Mouse (Mus musculus): ENCODE results near the gene Psme4. TPM values are rescaled to one million over a fixed set of nuclear protein-coding genes. Genes with fewer than 3 reads are reported as not detected.
A peak's percentile ranks its signal among the peaks of the same experiment; 100 is the strongest.

Psme4 gene
- polyA plus RNA-seq, 1 experiment from 2014 or later = 17.6 TPM

- H3K27me3 ChIP-seq = no peaks in the 10 kb centered on the region
- no peak overlapping the region for H3K9ac ChIP-seq
- no peak overlapping the region for H3K27ac ChIP-seq
- no peaks in the 10 kb centered on the region for H3K4me1 ChIP-seq
- H3K4me3 ChIP-seq = no peak overlapping the region
- no peaks in the 10 kb centered on the region for H3K36me3 ChIP-seq
- no peak overlapping the region for H3K4me2 ChIP-seq
- 80% methylated on average over 1 of the region's 1 CpGs for WGBS
- no peak for ATAC-seq (ENCODE audit: borderline replicate concordance, extremely low read depth, low FRiP score, low TSS enrichment)
- H3K9me3 ChIP-seq = no peaks in the 10 kb centered on the region
Measured at GRCm38 (mm10) chr11:30761891-30762290, 9.6 kb upstream of the Psme4 start.

GRCm38 (mm10) chr11:30765076-30765475 is 6.5 kb upstream of the Psme4 start:
- no peak for ATAC-seq (ENCODE audit: borderline replicate concordance, extremely low read depth, low FRiP score, low TSS enrichment)
- Histone ChIP-seq H3K9me3 (no peaks in the 10 kb centered on the region), H3K4me3 (no peak overlapping the region), H3K9ac (no peak overlapping the region), H3K4me2 (no peak overlapping the region), H3K27me3 (no peaks in the 10 kb centered on the region), H3K27ac (no peak overlapping the region), H3K36me3 (no peaks in the 10 kb centered on the region), H3K4me1 (no peaks in the 10 kb centered on the region)
- 78% methylated on average over 1 of the region's 1 CpGs for WGBS

GRCm38 (mm10) chr11:30770817-30771216 is 709 bp upstream of the Psme4 start:
- H3K27me3 ChIP-seq = no peaks in the 10 kb centered on the region
- H3K9ac ChIP-seq = no peak overlapping the region
- H3K9me3 ChIP-seq = no peaks in the 10 kb centered on the region
- WGBS = 65% methylated on average over 3 of the region's 3 CpGs
- peak overlapping the region; percentile 67 for H3K4me2 ChIP-seq
- H3K4me3 ChIP-seq = peak overlapping the region; percentile 96
- ATAC-seq (ENCODE audit: borderline replicate concordance, extremely low read depth, low FRiP score, low TSS enrichment) = no peak
- H3K27ac ChIP-seq = peak overlapping the region; percentile 92; the same call in 1 of the 2 replicates
- H3K4me1 ChIP-seq = peaks cover 9% of the 10 kb centered on the region
- no peaks in the 10 kb centered on the region for H3K36me3 ChIP-seq

GRCm38 (mm10) chr11:30771904-30772581 is 517 bp downstream of the Psme4 start:
- Histone ChIP-seq H3K27ac (peak overlapping the region; percentile 92), H3K27me3 (no peaks in the 10 kb centered on the region), H3K9ac (peak overlapping the region; percentile 92), H3K36me3 (no peaks in the 10 kb centered on the region), H3K4me3 (peak overlapping the region; percentile 96), H3K4me2 (peak overlapping the region; percentile 67), H3K4me1 (peaks cover 9% of the 10 kb centered on the region), H3K9me3 (no peaks in the 10 kb centered on the region)
- under 1% methylated on average over 63 of the region's 64 CpGs for WGBS
- peak; percentile 69 for ATAC-seq (ENCODE audit: borderline replicate concordance, extremely low read depth, low FRiP score, low TSS enrichment)

GRCm38 (mm10) chr11:30772777-30773417 is 1.4 kb downstream of the Psme4 start:
- peak overlapping the region; percentile 92; the same call in 1 of the 2 replicates for H3K27ac ChIP-seq
- H3K4me3 ChIP-seq = peak overlapping the region; percentile 96
- H3K9me3 ChIP-seq = no peaks in the 10 kb centered on the region
- peaks cover 9% of the 10 kb centered on the region for H3K4me1 ChIP-seq
- no peak for ATAC-seq (ENCODE audit: borderline replicate concordance, extremely low read depth, low FRiP score, low TSS enrichment)
- H3K36me3 ChIP-seq = no peaks in the 10 kb centered on the region
- H3K4me2 ChIP-seq = peak overlapping the region; percentile 67
- WGBS = 1% methylated on average over 21 of the region's 21 CpGs
- H3K27me3 ChIP-seq = no peaks in the 10 kb centered on the region
- peak overlapping the region; percentile 92 for H3K9ac ChIP-seq

- Histone ChIP-seq H3K4me2 (no peak overlapping the region), H3K9ac (no peak overlapping the region), H3K36me3 (no peaks in the 10 kb centered on the region), H3K27me3 (no peaks in the 10 kb centered on the region), H3K27ac (no peak overlapping the region), H3K9me3 (no peaks in the 10 kb centered on the region), H3K4me1 (peaks cover 9% of the 10 kb centered on the region), H3K4me3 (no peak overlapping the region)
- no peak for ATAC-seq (ENCODE audit: borderline replicate concordance, extremely low read depth, low FRiP score, low TSS enrichment)
- WGBS = 45% methylated on average over 1 of the region's 1 CpGs
Measured at GRCm38 (mm10) chr11:30774638-30775037, 3.1 kb downstream of the Psme4 start.

- Histone ChIP-seq H3K4me2 (no peak overlapping the region), H3K9me3 (no peaks in the 10 kb centered on the region), H3K36me3 (no peaks in the 10 kb centered on the region), H3K27ac (no peak overlapping the region), H3K27me3 (no peaks in the 10 kb centered on the region), H3K4me1 (peaks cover 9% of the 10 kb centered on the region), H3K4me3 (no peak overlapping the region), H3K9ac (no peak overlapping the region)
- ATAC-seq (ENCODE audit: borderline replicate concordance, extremely low read depth, low FRiP score, low TSS enrichment) = 0 out of 2 replicates have a peak, but pooled peaks have one; percentile 55
- WGBS = 57% methylated on average over 4 of the region's 4 CpGs
Measured at GRCm38 (mm10) chr11:30777498-30777897, 6.0 kb downstream of the Psme4 start.

GRCm38 (mm10) chr11:30780893-30781292 is 9.4 kb downstream of the Psme4 start:
- WGBS = 82% methylated on average over 2 of the region's 2 CpGs
- H3K9me3 ChIP-seq = no peaks in the 10 kb centered on the region

GRCm38 (mm10) chr11:30781612-30782011 is 10.1 kb downstream of the Psme4 start:
- Histone ChIP-seq H3K27me3 (no peaks in the 10 kb centered on the region), H3K27ac (no peak overlapping the region), H3K9me3 (no peaks in the 10 kb centered on the region), H3K4me3 (no peak overlapping the region), H3K36me3 (no peaks in the 10 kb centered on the region), H3K4me1 (peaks cover 12% of the 10 kb centered on the region), H3K9ac (no peak overlapping the region), H3K4me2 (no peak overlapping the region)
- 91% methylated on average over 1 of the region's 1 CpGs for WGBS
- ATAC-seq (ENCODE audit: borderline replicate concordance, extremely low read depth, low FRiP score, low TSS enrichment) = no peak

More at GRCm38 (mm10) chr11:30780893-30781292, 9.4 kb downstream of the Psme4 start:
- Histone ChIP-seq H3K4me3 (no peak overlapping the region), H3K27me3 (no peaks in the 10 kb centered on the region), H3K4me1 (peaks cover 6% of the 10 kb centered on the region; the same call in 1 of the 2 replicates), H3K4me2 (no peak overlapping the region), H3K27ac (no peak overlapping the region), H3K9ac (no peak overlapping the region), H3K36me3 (no peaks in the 10 kb centered on the region)
- ATAC-seq (ENCODE audit: borderline replicate concordance, extremely low read depth, low FRiP score, low TSS enrichment) = no peak

- H3K4me3 ChIP-seq = no peak overlapping the region
- 57% methylated on average over 3 of the region's 3 CpGs for WGBS
- peak overlapping the region; percentile 66 for H3K27ac ChIP-seq
- no peak overlapping the region for H3K9ac ChIP-seq
- H3K27me3 ChIP-seq = no peaks in the 10 kb centered on the region
- ATAC-seq (ENCODE audit: borderline replicate concordance, extremely low read depth, low FRiP score, low TSS enrichment) = no peak
- H3K36me3 ChIP-seq = no peaks in the 10 kb centered on the region
- H3K4me1 ChIP-seq = peaks cover 12% of the 10 kb centered on the region
- no peaks in the 10 kb centered on the region for H3K9me3 ChIP-seq
- H3K4me2 ChIP-seq = 0 out of 2 replicates have a peak overlapping the region, but pooled peaks have one; percentile 14
Measured at GRCm38 (mm10) chr11:30785497-30785896, 14.0 kb downstream of the Psme4 start.

- 73% methylated on average over 7 of the region's 7 CpGs for WGBS
- ATAC-seq (ENCODE audit: borderline replicate concordance, extremely low read depth, low FRiP score, low TSS enrichment) = peak; percentile 62; the same call in 1 of the 2 replicates
- Histone ChIP-seq H3K27me3 (no peaks in the 10 kb centered on the region), H3K4me1 (peaks cover 12% of the 10 kb centered on the region), H3K9me3 (no peaks in the 10 kb centered on the region), H3K9ac (no peak overlapping the region), H3K4me2 (no peak overlapping the region), H3K36me3 (no peaks in the 10 kb centered on the region), H3K4me3 (no peak overlapping the region), H3K27ac (peak overlapping the region; percentile 15; the same call in 1 of the 2 replicates)
Measured at GRCm38 (mm10) chr11:30786230-30786983, 14.9 kb downstream of the Psme4 start.
